Comparison of ENCODE assay signal across 17 mouse cellular contexts in the genomic region with DNA sequence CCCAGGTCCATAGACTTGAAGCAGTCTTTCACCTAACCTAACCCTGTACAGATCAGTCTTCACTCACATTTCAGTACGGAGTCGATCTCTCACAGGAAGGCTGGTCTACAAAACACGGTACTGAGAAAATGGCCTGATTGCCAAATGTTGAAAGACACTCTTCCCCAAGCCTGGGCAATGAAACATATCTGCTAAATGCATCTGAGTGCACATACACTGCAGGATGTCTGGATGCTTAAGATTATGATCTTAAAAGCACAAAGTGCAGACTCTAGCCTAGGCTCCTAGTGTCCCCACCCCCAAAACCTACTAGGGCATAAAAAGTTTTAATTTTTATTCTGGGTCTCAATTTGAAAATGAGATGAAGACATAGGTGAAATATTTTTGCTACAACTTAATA. TPM values are rescaled to one million over a fixed set of nuclear protein-coding genes. Genes with fewer than 3 reads are reported as not detected.
DNase-seq lines count a peak whose midpoint lies in the region; ATAC-seq and TF ChIP-seq lines count a peak whose summit lies in the region.
"Had no signal": no experiment of that assay in that cellular context is flagged by ENCODE, and none has a peak within 500 bp of the region (broad histone marks: within the 10 kb centered on the region; RNA-seq: fewer than 3 reads in every experiment).

No protein-coding gene starts in this region.

- intact Hi-C loops in left cerebral cortex, adult 2 months (cut with DNase I), result no loop called here

- no peak for DNase-seq in left cerebral cortex, adult 2 months (ENCODE audit: extremely low spot score in 1 of 2, low spot score in 2 of 2)
- no peak for DNase-seq in left cerebral cortex, adult 9 months (ENCODE audit: low spot score in 2 of 2)
- peak; percentile 35 for DNase-seq in thymus, postnatal 25 days
- no peak for DNase-seq in thymus, postnatal 4 days
- DNase-seq in c-Kit-positive CD71-positive TER-119-positive erythroid progenitor cells, embryonic 14.5 days (ENCODE audit: low spot score), result no peak
- no peak for DNase-seq in retina, postnatal 1 day
- DNase-seq: adrenal gland, postnatal 10 days; cerebellum, adult 11 months; kidney, postnatal 10 days; lung, postnatal 10 days had no signal

- H3K27ac ChIP-seq in left cerebral cortex, adult 2 months, result 0 out of 2 replicates have a peak overlapping the region, but pooled peaks have one; percentile 5
- H3K27ac ChIP-seq: embryonic facial prominence, embryonic 15.5 days; heart, embryonic 13.5 days; hindbrain, embryonic 10.5 days; hindbrain, postnatal 0 days had no signal

- H3K4me3 ChIP-seq in left cerebral cortex, adult 2 months, result no peak overlapping the region
- H3K4me3 ChIP-seq: embryonic facial prominence, embryonic 15.5 days; heart, embryonic 13.5 days; hindbrain, embryonic 10.5 days had no signal

- TF ChIP-seq CTCF in left cerebral cortex, adult 2 months (IDR thresholded peaks at IDR 0.05), result no peak

- ATAC-seq in hematopoietic stem cell, adult 5-6 weeks (replicated peaks in 1 of 2; ENCODE audit: insufficient read depth in 1 of 2, low FRiP score in 2 of 2, low TSS enrichment in 1 of 2, low read depth in 1 of 2, poor library complexity in 2 of 2, severe bottlenecking in 2 of 2), result peak; percentile 44 to 47; a peak in 2 of 4 replicates
- ATAC-seq: activated CD4-positive, CD25-positive, alpha-beta regulatory T cell, adult 4 months; forebrain, embryonic 16.5 days; hindbrain, postnatal 0 days had no signal

RNA-seq across cellular contexts. Expression of a gene that starts 37.4 kb away (rescaled TPM):
- total RNA-seq in left cerebral cortex, adult 2 months (2021), result 10 to 100 TPM; 41.1 to 46.5 TPM
- total RNA-seq in hematopoietic stem cell, adult 5-6 weeks (2017), result 3.0 and 6.0 TPM in 2 replicates
